Mouse (Mus musculus) MEL (cell line): Measurements from ENCODE around the gene Ston2. TPM values are rescaled to one million over a fixed set of nuclear protein-coding genes. Genes with fewer than 3 reads are reported as not detected.
A peak's percentile ranks its signal among the peaks of the same experiment; 100 is the strongest.

ENCODE experiments used
- DNase-seq: peaks from one replicate; pipeline ENCODE4 v3.0.0; 2011; ENCODE audit warnings: low read depth, low spot score
- H3K27ac ChIP-seq: 2 replicates; pipeline ENCODE4 v1.5.1; 2012; ENCODE audit warnings: low read depth, mild to moderate bottlenecking, control low read depth, low read length, moderate library complexity; ENCODE audit not compliant: control insufficient read depth
- H3K27me3 ChIP-seq, 2 experiments: fragments of 150-350 bp in 1 of 2; sonication (generic) in 1 of 2; 2 replicates each; pipeline ENCODE4 v1.6.1; 2012; ENCODE audit warnings: low read length in 2 of 2, mild to moderate bottlenecking in 2 of 2, improper control_type of control experiment in 1 of 2, moderate library complexity in 1 of 2; ENCODE audit not compliant: insufficient read depth in 2 of 2, control insufficient read depth in 1 of 2
- H3K36me3 ChIP-seq, 2 experiments: 2 replicates each; pipeline ENCODE4 v1.6.1; 2012 to 2014; ENCODE audit warnings: low read length in 2 of 2, improper control_type of control experiment in 1 of 2, inconsistent platforms in 1 of 2, mild to moderate bottlenecking in 1 of 2; ENCODE audit not compliant: insufficient read depth in 2 of 2, control insufficient read depth in 1 of 2
- H3K4me1 ChIP-seq, 2 experiments: fragments of 150-350 bp in 1 of 2; sonication (generic) in 1 of 2; 2 replicates each; pipeline ENCODE4 v1.6.1; 2012; ENCODE audit warnings: low read length in 2 of 2, improper control_type of control experiment in 1 of 2, mild to moderate bottlenecking in 1 of 2; ENCODE audit not compliant: insufficient read depth in 2 of 2, control insufficient read depth in 1 of 2
- H3K4me3 ChIP-seq, 2 experiments: fragments of 150-350 bp in 1 of 2; sonication (generic) in 1 of 2; 2 replicates each; pipeline ENCODE4 v1.5.1; 2012; ENCODE audit warnings: low read depth in 2 of 2, low read length in 2 of 2, mild to moderate bottlenecking in 2 of 2, moderate library complexity in 2 of 2, control low read depth in 1 of 2, improper control_type of control experiment in 1 of 2; ENCODE audit not compliant: control insufficient read depth in 1 of 2, insufficient read depth in 1 of 2
- H3K79me2 ChIP-seq: 2 replicates; pipeline ENCODE4 v1.6.1; 2012; ENCODE audit warnings: mild to moderate bottlenecking, low read length, moderate library complexity; ENCODE audit not compliant: control insufficient read depth, poor library complexity, insufficient read depth
- H3K9ac ChIP-seq: 2 replicates; pipeline ENCODE4 v1.6.1; 2012; ENCODE audit warnings: low read depth, mild to moderate bottlenecking, control low read depth, low read length, moderate library complexity; ENCODE audit not compliant: control insufficient read depth, poor library complexity, severe bottlenecking
- H3K9me3 ChIP-seq: fragments of 150-350 bp; sonication (generic); replicated peaks from 2 replicates; pipeline ENCODE4 v1.6.1; 2012; ENCODE audit warnings: mild to moderate bottlenecking, low read length, improper control_type of control experiment, moderate library complexity; ENCODE audit not compliant: insufficient read depth
- CHD2 ChIP-seq: IDR thresholded peaks from 2 replicates; pipeline ENCODE4 v1.6.1; 2011; ENCODE audit warnings: low read length, improper control_type of control experiment
- CTCF ChIP-seq, 3 experiments: IDR thresholded peaks in 2 of 3; conservative IDR thresholded peaks in 1 of 3; 2 replicates each; pipeline ENCODE4 v1.5.1; 2011 to 2012; ENCODE audit warnings: low read length in 3 of 3, low read depth in 2 of 3, mild to moderate bottlenecking in 2 of 3, improper control_type of control experiment in 1 of 3, inconsistent platforms in 1 of 3, mixed read lengths in 1 of 3, moderate library complexity in 1 of 3; ENCODE audit not compliant: control insufficient read depth in 1 of 3, insufficient read depth in 1 of 3, poor library complexity in 1 of 3, severe bottlenecking in 1 of 3
- ELF1 ChIP-seq: IDR thresholded peaks from 2 replicates; pipeline ENCODE4 v1.6.1; 2014; ENCODE audit warnings: low read depth, mild to moderate bottlenecking, inconsistent platforms, low read length, improper control_type of control experiment, moderate library complexity
- EP300 ChIP-seq, 2 experiments: IDR thresholded peaks; 2 replicates each; pipeline ENCODE4 v1.6.1; 2011; ENCODE audit warnings: improper control_type of control experiment in 2 of 2, low read length in 2 of 2, low read depth in 1 of 2, mild to moderate bottlenecking in 1 of 2
- GATA1 ChIP-seq: IDR thresholded peaks from 2 replicates; pipeline ENCODE4 v1.6.1; 2011; ENCODE audit warnings: low read depth, low read length, improper control_type of control experiment
- HCFC1 ChIP-seq: IDR thresholded peaks from 2 replicates; pipeline ENCODE4 v1.6.1; 2012; ENCODE audit warnings: low read depth, mild to moderate bottlenecking, inconsistent platforms, low read length, improper control_type of control experiment, moderate library complexity
- JUND ChIP-seq: IDR thresholded peaks from 2 replicates; pipeline ENCODE4 v1.6.1; 2011; ENCODE audit warnings: low read depth, mild to moderate bottlenecking, improper control_type of control experiment, low read length
- MAFK ChIP-seq: IDR thresholded peaks from 2 replicates; pipeline ENCODE4 v1.6.1; 2011; ENCODE audit warnings: low read depth, mild to moderate bottlenecking, low read length, improper control_type of control experiment, borderline replicate concordance
- MXI1 ChIP-seq: IDR thresholded peaks from 2 replicates; pipeline ENCODE4 v1.6.1; 2011; ENCODE audit warnings: mild to moderate bottlenecking, low read depth, low read length, improper control_type of control experiment
- MYB ChIP-seq: IDR thresholded peaks from 2 replicates; pipeline ENCODE4 v1.6.1; 2011; ENCODE audit warnings: mild to moderate bottlenecking, low read depth, low read length, improper control_type of control experiment
- POLR2AphosphoS5 ChIP-seq: IDR thresholded peaks from 2 replicates; pipeline ENCODE4 v1.6.1; 2012; ENCODE audit warnings: low read depth, borderline replicate concordance, mild to moderate bottlenecking, inconsistent platforms, low read length, moderate library complexity, mixed read lengths
- RCOR1 ChIP-seq: IDR thresholded peaks from 2 replicates; pipeline ENCODE4 v1.6.1; 2012; ENCODE audit warnings: low read depth, mild to moderate bottlenecking, inconsistent platforms, low read length, improper control_type of control experiment
- SIN3A ChIP-seq: IDR thresholded peaks from 2 replicates; pipeline ENCODE4 v1.6.1; 2012; ENCODE audit warnings: low read length, improper control_type of control experiment, inconsistent platforms
- TCF12 ChIP-seq: IDR thresholded peaks from 2 replicates; pipeline ENCODE4 v1.6.1; 2014; ENCODE audit warnings: low read depth, mild to moderate bottlenecking, inconsistent platforms, low read length, improper control_type of control experiment, moderate library complexity
- USF2 ChIP-seq, 2 experiments: IDR thresholded peaks; 2 replicates each; pipeline ENCODE4 v1.6.1; 2011 to 2012; ENCODE audit warnings: improper control_type of control experiment in 2 of 2, low read length in 2 of 2, borderline replicate concordance in 1 of 2, inconsistent platforms in 1 of 2, low read depth in 1 of 2, mild to moderate bottlenecking in 1 of 2; ENCODE audit not compliant: insufficient read depth in 1 of 2
- ZC3H11A ChIP-seq: IDR thresholded peaks from 2 replicates; pipeline ENCODE4 v1.6.1; 2012; ENCODE audit warnings: low read depth, mild to moderate bottlenecking, inconsistent platforms, low read length, improper control_type of control experiment
- ZKSCAN1 ChIP-seq: IDR thresholded peaks from 2 replicates; pipeline ENCODE4 v1.6.1; 2012; ENCODE audit warnings: low read depth, mild to moderate bottlenecking, inconsistent platforms, low read length, improper control_type of control experiment, moderate library complexity
- polyA plus RNA-seq, 2 experiments: library from polyadenylated mRNA; stranded (reverse) in 1 of 2; unstranded in 1 of 2; fragments of >175 nt in 1 of 2; fragments of >200 nt in 1 of 2; gene quantifications; 2 replicates each; pipeline versions ENCODE4 v1.2.1 to v1.2.4; 2012; ENCODE audit warnings: low replicate concordance in 2 of 2, low read depth in 1 of 2; ENCODE audit not compliant: insufficient read length in 2 of 2, insufficient read depth in 1 of 2, missing spikeins in 1 of 2
- total RNA-seq: library from RNA; depleted of rRNA; stranded (reverse); fragments of 300-350 nt; gene quantifications from 2 replicates; pipeline ENCODE4 v1.2.3, GENCODE M21; 2012

The Ston2 gene
- total and polyA plus RNA-seq, 3 experiments = not detected

DNA sequence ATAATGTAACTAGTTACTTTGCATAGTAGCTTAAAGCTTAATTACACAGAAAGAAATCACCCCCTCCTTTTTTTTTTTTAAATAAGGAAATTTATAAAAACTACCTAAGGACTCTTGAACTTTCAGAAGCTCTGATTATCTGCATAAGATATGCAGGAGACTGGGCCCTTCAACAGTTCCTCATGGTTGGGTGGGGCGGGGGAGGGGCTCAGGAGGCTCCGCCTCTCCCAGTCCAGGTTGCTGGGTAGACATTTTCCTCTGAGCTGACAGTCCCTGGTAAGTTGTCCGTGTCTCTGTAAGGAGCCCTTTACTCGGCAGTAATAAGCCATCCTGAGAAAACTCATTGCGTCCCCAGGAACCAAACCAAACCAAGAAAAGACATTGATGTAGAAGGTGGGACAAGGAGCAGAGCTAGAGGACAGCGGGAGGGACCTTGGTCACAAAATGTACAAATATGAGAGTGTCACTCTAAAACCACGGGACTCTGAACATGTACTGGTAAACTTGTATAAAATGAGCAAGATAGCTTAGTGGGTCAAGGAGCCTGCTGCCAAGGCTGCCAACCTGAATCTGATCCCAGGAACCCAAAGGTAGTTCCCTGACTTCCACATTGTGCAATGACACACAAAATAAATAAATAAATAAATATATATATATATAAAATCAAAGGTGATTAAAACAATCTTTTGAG, 88.6 kb downstream of the Ston2 start:
- TF ChIP-seq ZC3H11A (no peak), GATA1 (no peak), EP300 (IDR thresholded peaks at IDR 0.05; ENCODE audit: low read depth in 1 of 2, low read length in 2 of 2) (no peak), SIN3A (no peak), MAFK (no peak), RCOR1 (no peak), CTCF (IDR thresholded peaks at IDR 0.05 in 2 of 3, conservative IDR thresholded peaks at IDR 0.05 in 1 of 3; ENCODE audit: control insufficient read depth in 1 of 3, insufficient read depth in 1 of 3, low read depth in 2 of 3, low read length in 3 of 3, poor library complexity in 1 of 3, severe bottlenecking in 1 of 3) (no peak), ZKSCAN1 (no peak), CHD2 (no peak), USF2 (IDR thresholded peaks at IDR 0.05; ENCODE audit: borderline replicate concordance in 1 of 2, insufficient read depth in 1 of 2, low read depth in 1 of 2, low read length in 2 of 2) (no peak), MXI1 (no peak), JUND (no peak), TCF12 (no peak), ELF1 (no peak), POLR2AphosphoS5 (no peak)
- no peaks in the 10 kb centered on the region for H3K27me3 ChIP-seq
- H3K27ac ChIP-seq = no peak overlapping the region
- H3K36me3 ChIP-seq = no peaks in the 10 kb centered on the region
- peak; percentile 4 for DNase-seq
- no peak overlapping the region for H3K9ac ChIP-seq
- H3K4me1 ChIP-seq = no peaks in the 10 kb centered on the region
- H3K79me2 ChIP-seq = no peaks in the 10 kb centered on the region
- H3K4me3 ChIP-seq = no peak overlapping the region
- no peaks in the 10 kb centered on the region for H3K9me3 ChIP-seq

DNA sequence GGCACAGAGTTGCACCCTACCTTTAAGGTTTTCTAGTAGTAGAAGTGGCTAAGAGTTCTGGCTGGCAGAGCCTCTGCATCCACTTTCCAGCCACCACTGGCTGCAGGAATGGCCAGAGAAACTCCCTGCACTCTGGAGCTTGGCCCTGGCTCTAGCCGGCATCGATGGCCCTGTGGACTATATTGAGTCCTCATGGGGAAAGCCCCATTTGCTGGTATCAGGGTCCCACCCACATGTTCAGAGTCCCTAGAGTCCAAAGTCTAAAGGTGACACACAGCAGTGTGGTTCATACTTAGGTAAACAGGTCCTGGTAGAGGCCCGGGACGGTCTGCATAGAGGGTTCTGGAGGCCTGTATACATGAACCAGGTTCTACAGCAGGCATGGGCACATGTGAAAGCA, 92.0 kb downstream of the Ston2 start:
- Histone ChIP-seq H3K79me2 (no peaks in the 10 kb centered on the region), H3K27ac (no peak overlapping the region), H3K27me3 (no peaks in the 10 kb centered on the region)
- TF ChIP-seq MYB = no peak
- no peak for TF ChIP-seq HCFC1
- TF ChIP-seq, all 39 proteins: peak for 0
- H3K4me3 ChIP-seq = no peak overlapping the region
- H3K9ac ChIP-seq = no peak overlapping the region
- no peaks in the 10 kb centered on the region for H3K9me3 ChIP-seq
- no peaks in the 10 kb centered on the region for H3K4me1 ChIP-seq
- DNase-seq = no peak
- H3K36me3 ChIP-seq = no peaks in the 10 kb centered on the region
